Mouse (Mus musculus) midbrain, embryonic 14.5 days (tissue): ENCODE measurements around the gene Arnt2. TPM values are rescaled to one million over a fixed set of nuclear protein-coding genes. Genes with fewer than 3 reads are reported as not detected.

Experiments
- ATAC-seq: fragments of 200-750 bp; cut with Nextera tagmentation; 2 replicates; pipeline ENCODE4 v1.8.0; 2017; ENCODE audit warnings: moderate number of reproducible peaks, moderate library complexity; ENCODE audit not compliant: low FRiP score, low TSS enrichment
- DNase-seq: peaks from one replicate; pipeline ENCODE4 v3.0.0-alpha.2; 2015
- H3K27ac ChIP-seq: fragments of 300-500 bp; sonication (generic); replicated peaks from 2 replicates; pipeline ENCODE4 v1.5.1; 2014; ENCODE audit warnings: mild to moderate bottlenecking, low read depth, low read length, moderate library complexity
- H3K27me3 ChIP-seq: fragments of 300-500 bp; sonication (generic); 2 replicates; pipeline ENCODE4 v1.6.1; 2014; ENCODE audit warnings: low read length, control low read depth, mixed read lengths; ENCODE audit not compliant: control insufficient read depth, insufficient read depth
- H3K36me3 ChIP-seq: fragments of 300-500 bp; sonication (generic); 2 replicates; pipeline ENCODE4 v1.6.1; 2014; ENCODE audit warnings: low read length, control low read depth; ENCODE audit not compliant: control insufficient read depth, insufficient read depth
- H3K4me1 ChIP-seq: fragments of 300-500 bp; sonication (generic); 2 replicates; pipeline ENCODE4 v1.6.1; 2014; ENCODE audit warnings: mild to moderate bottlenecking, antibody characterized with exemption, low read length, control low read depth; ENCODE audit not compliant: control insufficient read depth, insufficient read depth
- H3K4me2 ChIP-seq: fragments of 300-500 bp; sonication (generic); 2 replicates; pipeline ENCODE4 v1.6.1; 2014; ENCODE audit warnings: mild to moderate bottlenecking, low read length, moderate library complexity
- H3K4me3 ChIP-seq: fragments of 300-500 bp; sonication (generic); replicated peaks from 2 replicates; pipeline ENCODE4 v1.5.1; 2014; ENCODE audit warnings: low read depth, low read length
- H3K9ac ChIP-seq: fragments of 300-500 bp; sonication (generic); replicated peaks from 2 replicates; pipeline ENCODE4 v1.6.1; 2014; ENCODE audit warnings: mild to moderate bottlenecking, low read length, moderate library complexity
- H3K9me3 ChIP-seq: fragments of 300-500 bp; sonication (generic); 2 replicates; pipeline ENCODE4 v1.6.1; 2016; ENCODE audit warnings: low read length, control low read depth, mixed read lengths; ENCODE audit not compliant: control insufficient read depth
- WGBS: fragments of 180-500 bp; shearing (Covaris S2); extraction: QIAGEN DNeasy Blood & Tissue Kit; methylation state at CpG from one replicate; pipeline ENCODE4 v1.1.7; 2014; 5-methylcytosine and 5-hydroxymethylcytosine counted together
- polyA plus RNA-seq: library from polyadenylated mRNA; unstranded; fragments of >200 nt; fragmentation: Nextera tagmentation; extraction: Ambion mirVana; gene quantifications from 2 replicates; pipeline ENCODE4 v1.2.1, GENCODE M21; 2014

The Arnt2 gene
- polyA plus RNA-seq, 1 experiment from 2014 or later, result 82.1 TPM

- Histone ChIP-seq H3K9me3 (peaks cover 4% of the 10 kb centered on the region), H3K36me3 (peaks cover 64% of the 10 kb centered on the region), H3K27ac (no peak overlapping the region)
These were observed 61.6 kb downstream of the Arnt2 start for GRCm38 (mm10) chr7:84348145-84348911.

DNA sequence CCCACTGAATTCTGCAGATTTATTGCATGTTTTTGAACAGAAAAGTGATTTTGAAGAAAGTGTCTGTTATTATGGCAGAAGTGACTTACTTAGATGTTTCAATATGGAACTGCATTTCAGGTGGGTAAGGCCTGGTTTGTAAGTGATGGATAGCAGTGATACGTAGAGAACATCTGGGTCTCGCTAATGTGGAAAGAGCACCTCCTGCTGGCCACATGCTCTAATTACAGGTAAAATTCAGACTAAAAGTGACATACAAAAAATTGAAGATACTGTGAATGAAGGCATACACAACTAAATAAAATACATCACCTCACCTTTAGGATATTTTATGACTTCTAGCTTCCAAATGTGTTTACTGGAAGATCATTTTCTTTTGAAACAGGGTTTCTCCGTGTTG lies 66.8 kb downstream of the Arnt2 start:
- H3K27me3 ChIP-seq, result no peaks in the 10 kb centered on the region
- no peak overlapping the region for H3K4me2 ChIP-seq
- H3K9ac ChIP-seq, result no peak overlapping the region
- peaks cover 74% of the 10 kb centered on the region for H3K36me3 ChIP-seq
- H3K27ac ChIP-seq, result no peak overlapping the region
- DNase-seq (no peak), ATAC-seq (no peak)
- no peak overlapping the region for H3K4me3 ChIP-seq
- peaks cover 5% of the 10 kb centered on the region for H3K9me3 ChIP-seq
- no peaks in the 10 kb centered on the region for H3K4me1 ChIP-seq
- 97% methylated on average over 3 of the region's 3 CpGs for WGBS

More at GRCm38 (mm10) chr7:84348145-84348911, 61.6 kb downstream of the Arnt2 start:
- 91% methylated on average over 9 of the region's 9 CpGs for whole genome bisulfite sequencing
- ATAC-seq (no peak), DNase-seq (no peak)
- Histone ChIP-seq H3K27me3 (no peaks in the 10 kb centered on the region), H3K4me2 (no peak overlapping the region), H3K9ac (no peak overlapping the region), H3K4me3 (no peak overlapping the region), H3K4me1 (no peaks in the 10 kb centered on the region)

- no peak overlapping the region for H3K27ac ChIP-seq
- no peak for ATAC-seq
- H3K27me3 ChIP-seq, result no peaks in the 10 kb centered on the region
- peaks cover 58% of the 10 kb centered on the region for H3K36me3 ChIP-seq
- no peak overlapping the region for H3K9ac ChIP-seq
- H3K4me1 ChIP-seq, result no peaks in the 10 kb centered on the region
- peaks cover 5% of the 10 kb centered on the region for H3K9me3 ChIP-seq
- H3K4me3 ChIP-seq, result no peak overlapping the region
- 93% methylated on average over 1 of the region's 1 CpGs for WGBS
- H3K4me2 ChIP-seq, result no peak overlapping the region
- DNase-seq, result no peak
These were observed 69.0 kb downstream of the Arnt2 start for GRCm38 (mm10) chr7:84341001-84341400.

GRCm38 (mm10) chr7:84339186-84339585 lies 70.8 kb downstream of the Arnt2 start:
- H3K4me3 ChIP-seq, result no peak overlapping the region
- ATAC-seq, result no peak

GRCm38 (mm10) chr7:84337768-84338167 lies 72.2 kb downstream of the Arnt2 start:
- no peak overlapping the region for H3K4me2 ChIP-seq
- H3K9me3 ChIP-seq, result no peaks in the 10 kb centered on the region
- H3K36me3 ChIP-seq, result peaks cover 30% of the 10 kb centered on the region
- H3K9ac ChIP-seq, result no peak overlapping the region
- no peak for ATAC-seq
- no peak overlapping the region for H3K27ac ChIP-seq
- WGBS, result 86% methylated on average over 4 of the region's 4 CpGs
- no peak overlapping the region for H3K4me3 ChIP-seq
- no peaks in the 10 kb centered on the region for H3K4me1 ChIP-seq
- DNase-seq, result no peak
- no peaks in the 10 kb centered on the region for H3K27me3 ChIP-seq

More at GRCm38 (mm10) chr7:84339186-84339585, 70.8 kb downstream of the Arnt2 start:
- Histone ChIP-seq H3K9ac (no peak overlapping the region), H3K9me3 (peaks cover 5% of the 10 kb centered on the region), H3K4me1 (no peaks in the 10 kb centered on the region), H3K27me3 (no peaks in the 10 kb centered on the region), H3K4me2 (no peak overlapping the region), H3K27ac (no peak overlapping the region), H3K36me3 (peaks cover 42% of the 10 kb centered on the region)
- no peak for DNase-seq
- 83% methylated on average over 1 of the region's 1 CpGs for WGBS

GRCm38 (mm10) chr7:84336907-84337306 lies 73.1 kb downstream of the Arnt2 start:
- 94% methylated on average over 4 of the region's 4 CpGs for WGBS

DNA sequence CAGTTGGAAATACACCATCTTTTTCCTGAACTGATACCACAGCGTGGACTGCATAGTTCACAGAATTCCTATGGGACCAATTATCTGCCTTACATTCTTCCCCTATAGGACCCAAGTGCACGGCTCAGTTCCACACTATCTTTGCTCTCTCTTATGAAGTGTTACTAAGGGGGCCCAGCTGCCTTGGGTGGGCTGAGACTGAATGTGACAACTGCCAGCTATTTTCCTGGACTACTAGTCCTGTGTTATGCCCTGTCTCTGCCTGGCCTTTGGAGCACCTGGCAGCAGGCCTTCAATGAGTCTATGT lies 73.4 kb downstream of the Arnt2 start:
- ATAC-seq (no peak), DNase-seq (peak; percentile 18)
- H3K9me3 ChIP-seq, result no peaks in the 10 kb centered on the region
- H3K27me3 ChIP-seq, result no peaks in the 10 kb centered on the region
- H3K9ac ChIP-seq, result no peak overlapping the region
- H3K4me3 ChIP-seq, result no peak overlapping the region
- peaks cover 19% of the 10 kb centered on the region for H3K36me3 ChIP-seq
- no peak overlapping the region for H3K4me2 ChIP-seq
- no peaks in the 10 kb centered on the region; the same call in 1 of the 2 replicates for H3K4me1 ChIP-seq
- no peak overlapping the region for H3K27ac ChIP-seq
- 54% methylated on average over 2 of the region's 2 CpGs for WGBS

More at GRCm38 (mm10) chr7:84336907-84337306, 73.1 kb downstream of the Arnt2 start:
- no peak overlapping the region for H3K27ac ChIP-seq
- H3K9ac ChIP-seq, result no peak overlapping the region
- H3K4me3 ChIP-seq, result no peak overlapping the region
- DNase-seq (no peak), ATAC-seq (no peak)
- no peak overlapping the region for H3K4me2 ChIP-seq
- H3K27me3 ChIP-seq, result no peaks in the 10 kb centered on the region
- peaks cover 21% of the 10 kb centered on the region for H3K36me3 ChIP-seq
- no peaks in the 10 kb centered on the region for H3K4me1 ChIP-seq
- H3K9me3 ChIP-seq, result no peaks in the 10 kb centered on the region

- DNase-seq, result no peak
- H3K27ac ChIP-seq, result no peak overlapping the region
These were observed 74.0 kb downstream of the Arnt2 start for GRCm38 (mm10) chr7:84335766-84336579.

More at GRCm38 (mm10) chr7:84335766-84336579, 74.0 kb downstream of the Arnt2 start:
- H3K9ac ChIP-seq, result no peak overlapping the region
- no peak overlapping the region for H3K4me2 ChIP-seq
- 84% methylated on average over 6 of the region's 6 CpGs for WGBS
- H3K9me3 ChIP-seq, result no peaks in the 10 kb centered on the region
- peaks cover 5% of the 10 kb centered on the region; the same call in 1 of the 2 replicates for H3K4me1 ChIP-seq
- no peak for ATAC-seq
- no peaks in the 10 kb centered on the region for H3K27me3 ChIP-seq
- H3K4me3 ChIP-seq, result no peak overlapping the region
- peaks cover 21% of the 10 kb centered on the region for H3K36me3 ChIP-seq
